Mouse (Mus musculus) kidney, postnatal 4 days (tissue): ENCODE measurements around the gene Pcna.

Source experiments
- DNase-seq, 2 experiments: peaks; one replicate each; pipeline ENCODE4 v3.0.0; 2021; ENCODE audit warnings: mixed read lengths in 2 of 2

Pcna gene

DNA sequence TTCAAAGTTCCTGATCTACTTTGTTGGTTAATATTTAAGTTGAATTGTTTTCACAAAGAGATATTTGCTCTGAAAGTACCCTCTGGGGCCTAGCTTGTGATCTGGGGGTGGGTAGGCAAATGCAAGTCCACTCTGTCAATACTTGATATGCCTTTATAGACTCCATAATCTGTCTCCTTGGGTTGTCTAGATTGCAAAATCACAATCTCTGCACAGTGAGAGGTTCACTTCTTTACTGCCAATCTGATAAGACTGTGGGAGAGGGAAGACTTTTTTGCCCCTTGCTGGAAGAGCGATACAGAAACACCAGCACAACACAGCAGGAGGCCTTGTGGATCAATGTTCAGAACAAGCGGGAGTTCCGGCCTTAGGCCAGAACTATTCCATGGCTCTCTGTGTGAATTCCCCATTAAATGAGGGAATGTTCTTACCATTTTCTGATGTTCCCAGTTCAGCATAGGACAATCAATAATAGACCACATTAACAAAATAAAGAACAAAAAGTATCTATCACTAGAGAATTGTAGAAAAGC is 20.6 kb downstream of the Pcna start:
- no peak for DNase-seq

GRCm38 (mm10) chr2:132224359-132224758 is 28.8 kb downstream of the Pcna start:
- no peak for DNase-seq

GRCm38 (mm10) chr2:132221611-132222073 is 31.5 kb downstream of the Pcna start:
- peak in 1 of 2 experiments; percentile 11 for DNase-seq

- no peak for DNase-seq
Observed at GRCm38 (mm10) chr2:132211995-132212656, 41.0 kb downstream of the Pcna start.

DNA sequence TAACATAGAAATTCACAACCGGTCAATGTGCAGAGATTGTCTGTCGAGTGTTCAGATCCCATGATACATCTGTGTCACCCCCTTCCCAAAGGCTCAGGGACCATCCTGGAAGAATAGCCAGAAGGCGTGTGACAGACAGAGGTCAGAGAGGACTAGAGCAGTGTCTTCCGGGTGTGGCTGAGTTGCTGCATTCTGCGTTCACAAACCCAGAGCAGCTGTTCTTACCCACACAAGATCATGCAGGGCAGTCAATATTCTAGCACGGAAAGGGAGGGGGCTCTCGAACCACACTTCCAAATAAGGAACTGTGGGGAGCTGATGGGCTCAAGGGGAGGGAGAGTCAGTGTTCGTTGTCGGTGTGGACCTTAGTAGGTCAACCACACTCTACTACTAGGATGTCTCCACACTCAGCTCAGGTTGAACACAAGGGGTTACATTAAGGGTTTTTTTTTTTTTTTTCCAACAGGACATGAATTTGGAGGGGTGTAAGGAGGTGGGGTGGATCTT is 42.3 kb downstream of the Pcna start:
- DNase-seq, result no peak

- DNase-seq, result peak; percentile 10 to 12
Observed at GRCm38 (mm10) chr2:132208246-132208881, 44.8 kb downstream of the Pcna start.

DNA sequence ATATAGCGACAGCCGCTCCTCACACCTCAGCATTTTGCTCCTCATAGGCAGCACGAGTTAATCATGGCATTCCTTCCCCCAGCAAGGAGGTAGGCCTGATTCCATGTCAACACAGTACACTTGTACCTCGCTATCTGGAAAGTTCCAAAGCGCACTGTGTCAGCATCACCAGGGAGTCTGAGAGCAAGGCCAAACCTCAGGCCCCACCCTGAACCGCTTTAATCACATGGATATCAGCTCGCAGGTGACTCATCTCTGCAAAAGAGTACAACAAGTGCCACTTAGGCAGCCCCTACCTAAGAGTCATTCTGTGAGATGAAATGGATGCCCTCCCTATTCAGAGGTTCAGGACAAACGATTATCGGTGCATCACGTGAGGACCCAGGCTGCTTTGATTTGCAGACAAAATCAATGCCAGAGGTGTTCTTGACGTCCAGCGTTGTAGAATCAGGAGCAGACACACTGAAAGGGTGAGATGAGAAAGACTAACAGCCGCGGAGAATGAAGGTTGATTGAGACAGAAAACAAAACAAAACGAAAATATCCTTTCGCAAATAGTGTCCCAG is 46.7 kb downstream of the Pcna start:
- DNase-seq, result no peak

- DNase-seq, result no peak
Observed at GRCm38 (mm10) chr2:132205549-132205948, 47.6 kb downstream of the Pcna start.

DNA sequence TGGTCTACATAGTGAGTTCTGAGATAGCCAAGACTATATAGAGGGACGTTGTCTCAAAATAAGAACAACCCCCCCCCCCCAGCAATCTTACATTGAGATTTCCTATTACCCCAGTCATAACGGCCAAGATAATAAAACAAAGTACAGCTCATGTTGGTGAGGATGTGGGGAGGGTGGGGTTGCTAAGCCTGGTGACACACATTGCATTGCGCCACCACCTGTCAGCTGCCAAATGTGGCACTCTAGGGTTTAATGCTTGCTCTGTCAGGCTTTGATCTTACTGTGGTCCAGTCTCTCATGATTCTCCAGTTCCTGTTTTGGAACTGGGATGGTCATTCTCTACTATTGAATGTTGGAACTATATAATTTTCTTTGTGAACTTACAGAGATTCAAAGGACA is 49.3 kb downstream of the Pcna start:
- DNase-seq, result no peak

DNA sequence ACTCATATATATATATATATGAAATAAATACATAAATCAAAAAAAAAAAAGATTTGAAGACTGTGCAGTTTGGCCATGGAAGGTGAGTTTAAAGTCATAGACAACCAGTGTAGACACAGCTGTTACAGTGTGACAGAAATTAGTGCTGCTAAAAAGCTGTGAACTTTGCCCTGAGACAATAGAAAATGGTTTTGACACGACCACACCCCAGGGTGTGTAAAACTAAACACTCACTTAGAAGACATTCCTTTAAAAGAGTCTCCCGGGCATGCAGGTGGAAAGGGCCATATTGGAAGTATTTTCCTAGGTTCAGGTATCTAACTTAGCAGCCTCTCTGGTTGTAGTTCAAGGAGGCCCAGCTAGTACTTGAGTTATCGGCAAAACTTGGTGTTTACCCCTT is 49.9 kb downstream of the Pcna start:
- no peak for DNase-seq
